Mouse (Mus musculus): ENCODE measurements around the gene Ms4a4c.
"Not testable (repeated sequence)": the region's sequence is repeated elsewhere in the genome, so short reads cannot be mapped to it uniquely, and the experiment has no call there.

Gene Ms4a4c

DNA sequence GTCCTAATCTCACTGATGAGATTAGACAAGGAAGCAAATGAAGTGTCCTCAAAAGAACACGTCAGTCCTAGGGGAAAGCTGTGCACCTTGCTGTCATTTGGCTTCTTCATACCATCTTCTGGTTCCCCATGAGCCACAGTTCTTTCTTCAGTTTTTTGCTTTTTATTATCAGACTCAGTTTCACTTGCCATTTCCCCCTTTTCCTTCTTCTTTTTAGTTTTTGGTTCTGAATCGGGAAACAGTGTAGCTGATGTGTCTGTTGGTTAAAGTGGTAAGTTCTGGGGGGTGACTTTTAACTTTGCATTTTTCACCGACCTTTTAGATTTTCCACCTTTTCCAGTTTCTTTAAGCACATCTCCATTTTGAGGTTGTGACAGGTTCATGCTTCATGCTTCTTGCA, at the start of gene Ms4a4c:
Ms4a4c (plus strand) TSS at position 244 of the 400 bp plus-strand sequence.
- no peak for DNase-seq (ENCODE audit: low read depth)

DNA sequence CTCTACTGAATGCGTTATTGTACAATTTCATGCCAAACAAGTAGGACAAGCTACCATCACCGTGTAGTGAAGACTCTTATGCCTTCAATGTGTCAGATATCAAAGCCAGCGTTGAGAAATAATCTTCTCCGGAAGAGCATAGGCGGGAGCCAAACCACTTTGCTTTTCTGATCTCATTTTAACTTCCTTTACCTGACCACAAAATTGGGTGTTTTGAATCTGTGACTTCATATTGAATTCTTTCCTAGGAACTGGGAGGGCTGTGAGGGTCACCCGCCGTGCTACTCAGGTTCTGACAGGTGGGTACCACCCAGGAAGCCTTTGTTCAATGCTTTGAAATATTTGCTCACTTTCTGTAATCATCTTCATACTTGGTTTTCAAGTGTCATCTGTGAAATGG, 48.8 kb upstream of the Ms4a4c start:
- DNase-seq (ENCODE audit: low read depth) = peak; percentile 90

DNA sequence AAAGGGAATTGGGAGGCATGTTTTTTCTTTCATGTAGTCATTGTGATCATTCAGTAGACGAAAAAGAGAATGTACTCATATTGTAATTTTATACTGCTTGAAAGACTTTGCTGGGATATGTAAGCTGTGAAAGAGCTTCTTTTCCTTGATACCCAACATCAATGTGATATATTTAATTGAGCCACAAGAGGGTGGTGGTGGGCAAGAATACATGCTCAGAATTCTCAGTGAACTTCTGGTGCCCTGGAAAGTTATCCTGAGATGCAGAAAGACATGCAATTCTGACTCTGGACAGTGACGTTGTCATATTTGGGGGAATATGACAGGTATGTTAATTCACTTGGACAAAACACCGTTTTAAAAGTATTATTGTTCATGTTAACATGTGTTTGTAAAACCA, 44.5 kb upstream of the Ms4a4c start:
- DNase-seq (ENCODE audit: low read depth) = peak; percentile 76

DNA sequence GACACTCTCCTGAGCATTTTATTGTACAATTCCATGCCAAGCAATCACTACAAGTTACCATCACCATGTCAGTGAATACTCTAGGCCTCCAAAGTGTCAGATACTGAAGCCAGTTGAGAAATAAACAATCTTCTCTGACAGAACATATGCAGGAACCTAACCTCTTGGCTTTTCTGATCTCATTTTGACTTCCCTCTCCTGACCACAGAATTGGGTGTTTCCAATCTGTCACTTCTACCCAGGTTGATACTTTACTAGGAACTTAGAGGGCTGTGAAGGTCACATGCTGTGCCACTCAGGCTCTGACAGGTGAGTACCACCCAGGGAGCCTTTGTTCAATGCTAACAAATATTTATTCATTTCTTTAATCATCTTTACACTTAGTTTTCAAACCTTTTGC, 42.6 kb upstream of the Ms4a4c start:
- DNase-seq (ENCODE audit: low read depth) = peak; percentile 88

DNA sequence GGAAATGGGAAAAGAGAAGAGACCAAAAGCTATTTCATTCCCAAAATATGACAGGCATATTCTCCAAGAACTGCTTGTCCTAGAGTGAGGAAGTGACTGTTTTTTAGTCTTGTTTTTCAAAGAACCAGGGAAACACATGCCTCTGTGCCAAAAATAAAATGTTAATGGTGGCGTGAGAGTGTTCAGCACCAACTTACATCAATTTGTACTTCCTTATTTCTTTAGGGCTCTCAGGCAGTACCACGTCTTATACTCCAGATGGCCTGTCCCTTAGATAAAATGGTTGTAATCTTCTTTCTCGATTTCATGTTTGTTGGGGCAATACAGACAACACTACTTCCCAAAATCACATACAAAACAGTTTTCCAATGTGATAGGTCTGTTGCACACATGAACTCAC, 36.3 kb upstream of the Ms4a4c start:
- DNase-seq (ENCODE audit: low read depth) = no peak

DNA sequence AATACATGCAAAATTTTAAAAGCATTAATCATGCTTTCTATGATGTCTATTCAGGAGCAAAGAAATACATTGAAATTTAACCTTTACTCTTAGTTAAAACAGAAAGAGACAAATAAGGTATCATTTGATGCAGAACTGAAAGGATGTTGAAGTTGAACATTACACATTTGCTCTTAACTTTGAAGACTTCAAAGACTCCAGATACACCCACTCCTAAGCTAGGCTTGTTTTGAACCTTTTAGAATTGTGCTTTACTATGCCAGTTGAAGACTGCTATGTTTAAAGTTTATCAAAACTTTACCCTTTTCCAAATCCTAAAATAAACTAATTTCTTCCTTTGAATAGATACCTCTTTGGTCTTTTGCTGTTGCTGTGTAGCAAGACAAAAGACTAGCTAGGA, 33.4 kb upstream of the Ms4a4c start:
- peak; percentile 44 for DNase-seq (ENCODE audit: low read depth)

DNA sequence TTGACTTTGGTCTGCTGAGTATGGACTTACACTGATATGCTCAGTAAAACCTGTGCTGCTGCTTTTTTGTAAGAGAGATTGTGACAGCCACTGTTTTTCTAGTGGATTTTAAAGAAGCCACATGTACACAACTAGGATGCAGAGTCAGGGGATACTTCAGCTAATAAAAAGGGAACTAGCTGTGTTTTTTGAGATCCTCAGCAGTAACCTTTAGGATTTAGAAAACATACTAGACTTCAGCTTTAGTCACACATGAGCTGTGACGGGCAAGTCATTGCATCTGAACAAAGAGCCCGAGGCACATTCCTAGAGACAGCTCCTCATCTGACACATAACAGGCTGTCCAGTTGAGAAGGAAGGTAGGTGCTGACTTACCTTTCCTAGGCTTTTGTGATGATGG, 29.3 kb upstream of the Ms4a4c start, which contains the start of gene Ms4a4a:
Ms4a4a (plus strand) TSS at position 251 of the 400 bp plus-strand sequence.
- no peak for DNase-seq (ENCODE audit: low read depth)

DNA sequence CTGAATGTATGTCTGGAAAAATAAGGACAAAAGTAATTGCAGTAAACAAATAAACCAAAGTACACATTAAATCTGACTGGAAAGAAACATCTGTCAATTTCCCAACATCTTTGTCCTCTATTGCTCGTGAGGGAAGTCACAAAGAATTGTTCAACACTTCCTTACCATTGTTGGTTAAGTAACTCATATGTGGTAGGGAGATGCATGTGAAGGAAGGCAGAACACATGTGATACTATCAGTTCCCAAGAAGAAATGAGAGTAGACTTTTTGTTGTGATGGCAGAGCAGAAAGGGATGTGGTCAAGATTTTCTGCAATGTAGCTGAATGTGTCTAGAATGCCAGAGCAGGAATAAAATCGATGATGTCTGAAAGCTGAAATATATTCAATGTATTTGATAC, 28.2 kb upstream of the Ms4a4c start:
- no peak for DNase-seq (ENCODE audit: low read depth)

DNA sequence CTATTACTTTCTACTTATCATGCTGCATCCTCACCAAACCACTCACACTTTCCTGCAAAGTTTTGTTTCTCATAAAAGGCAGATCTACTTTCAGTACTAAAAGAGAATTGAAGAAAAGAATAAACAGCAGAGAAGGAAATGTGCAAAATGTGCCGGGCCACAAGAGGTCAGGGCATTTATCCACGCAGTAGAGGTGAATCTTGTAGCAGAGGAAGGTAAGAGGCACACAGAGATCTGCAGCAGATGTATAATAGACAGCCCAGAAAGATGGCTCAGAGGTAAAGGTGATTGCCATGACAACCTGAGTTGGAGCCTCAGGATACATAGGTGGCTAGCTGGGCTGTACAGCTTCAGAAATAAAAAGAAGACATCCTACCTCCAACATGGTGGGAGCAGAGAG, 17.5 kb upstream of the Ms4a4c start:
- DNase-seq (ENCODE audit: low read depth) = peak; percentile 70

DNA sequence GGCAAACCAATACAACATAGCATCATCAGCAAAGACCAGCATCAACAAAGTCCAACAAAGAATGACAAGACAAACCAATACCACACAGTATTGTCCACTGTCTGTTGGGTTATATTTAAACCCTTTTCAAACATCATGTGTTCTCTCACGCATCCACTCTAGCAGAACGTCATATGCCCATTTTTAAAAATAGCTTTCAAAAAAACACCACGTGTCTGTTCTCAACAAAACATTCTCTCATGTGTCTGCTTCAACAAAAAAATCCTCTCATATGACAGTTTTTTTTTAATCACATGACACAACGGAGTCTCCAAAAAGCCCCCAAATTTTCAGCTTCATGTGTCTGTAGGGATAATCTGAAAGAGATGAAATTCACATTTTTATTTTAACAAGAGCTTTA, 16.9 kb upstream of the Ms4a4c start:
- DNase-seq (ENCODE audit: low read depth) = no peak

DNA sequence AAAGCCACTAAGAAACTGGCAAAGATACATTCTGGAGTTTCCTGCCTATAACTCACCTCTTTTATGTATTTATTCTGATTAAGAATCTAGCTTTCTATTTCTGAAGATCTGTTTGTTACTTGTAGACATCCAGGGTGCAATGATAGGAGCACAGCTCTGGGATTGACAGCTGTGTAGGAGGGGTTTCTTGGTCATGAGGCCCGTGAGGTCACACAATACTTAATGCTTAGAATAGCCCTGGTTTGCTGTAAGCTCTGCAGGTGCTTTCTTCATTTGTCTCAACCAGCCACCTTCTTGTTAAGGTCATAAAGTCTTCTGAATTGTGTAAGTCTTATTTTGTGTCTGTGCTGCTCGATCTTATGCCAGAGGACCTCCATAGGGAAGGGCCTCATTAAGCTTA, 15.6 kb upstream of the Ms4a4c start:
- no peak for DNase-seq (ENCODE audit: low read depth)

DNA sequence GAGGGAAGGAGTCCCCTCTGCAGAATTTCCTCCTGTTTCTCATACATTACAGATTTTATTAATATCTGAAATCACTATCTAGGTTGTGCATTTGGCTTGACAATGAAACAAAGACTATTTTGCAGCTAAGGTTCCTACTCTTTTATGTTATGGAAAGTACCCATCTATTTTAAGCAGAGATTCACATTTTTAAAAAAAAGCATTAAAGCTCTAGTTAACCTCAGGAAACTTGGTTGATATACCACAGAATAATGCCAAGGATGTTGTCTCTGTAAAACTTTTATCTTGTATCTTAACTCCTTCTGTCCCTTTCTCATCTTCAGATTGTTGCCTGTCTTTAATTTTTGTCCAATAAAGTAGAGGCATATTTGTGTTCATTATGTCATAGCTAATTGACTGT, 8.8 kb upstream of the Ms4a4c start:
- peak; percentile 23 for DNase-seq (ENCODE audit: low read depth)

DNA sequence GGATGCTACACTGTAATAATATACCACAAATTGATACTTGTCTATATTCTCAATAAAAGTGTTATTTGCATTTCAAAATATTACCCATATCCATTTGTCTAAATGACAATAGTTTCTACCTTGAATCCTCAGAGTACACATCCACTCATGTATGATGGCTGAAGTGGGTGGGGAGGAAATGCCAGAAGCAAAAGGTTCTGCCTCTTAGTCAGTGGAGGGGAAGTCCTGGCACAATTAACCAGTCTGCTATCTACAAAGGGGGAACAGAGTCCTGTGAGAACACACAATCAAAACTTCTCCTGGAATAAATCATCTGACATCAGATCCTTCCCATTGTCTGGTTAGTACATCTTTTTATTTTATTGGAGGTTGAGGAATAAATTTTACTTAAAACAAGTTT, 2.9 kb downstream of the Ms4a4c start:
- peak; percentile 46 for DNase-seq (ENCODE audit: low read depth)

DNA sequence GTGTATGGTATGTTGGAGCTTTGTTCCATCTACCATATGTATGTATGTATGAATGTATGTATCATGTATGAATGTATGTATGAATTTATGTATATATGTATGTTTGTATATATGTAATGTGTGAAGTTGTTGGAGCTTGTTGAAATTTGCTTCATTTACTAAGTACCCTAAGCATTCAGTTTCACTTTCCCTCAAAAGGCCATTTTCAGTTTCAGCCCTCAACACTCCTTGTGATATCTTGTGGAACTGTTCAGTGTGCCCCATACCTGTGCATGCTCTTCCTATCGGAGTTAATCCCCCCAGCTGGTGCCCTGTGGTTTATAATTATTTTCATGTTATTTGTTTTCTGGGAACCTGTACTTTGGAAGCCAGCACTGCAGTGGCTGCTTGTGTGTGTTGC, 4.0 kb downstream of the Ms4a4c start:
- peak; percentile 72 for DNase-seq (ENCODE audit: low read depth)

DNA sequence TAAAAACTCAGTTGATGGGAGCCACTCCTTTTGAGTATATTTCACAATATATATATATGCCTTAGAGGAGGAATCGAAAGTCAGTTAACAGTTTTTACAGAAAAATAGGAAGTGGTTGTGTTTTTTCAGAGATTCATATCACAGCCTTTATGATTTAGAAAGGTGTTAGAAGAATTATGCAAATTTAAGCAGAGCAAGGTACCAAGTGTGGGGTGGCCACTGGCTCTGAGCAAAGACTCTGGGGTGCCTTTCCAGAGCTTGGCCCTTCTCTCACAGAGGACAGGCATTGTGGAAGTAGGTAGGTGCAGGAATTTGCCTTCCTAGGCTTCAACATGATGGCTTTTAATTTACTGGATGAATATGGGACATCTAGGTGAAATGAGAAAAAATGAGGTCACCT, 7.1 kb downstream of the Ms4a4c start:
- peak; percentile 73 for DNase-seq (ENCODE audit: low read depth)

DNA sequence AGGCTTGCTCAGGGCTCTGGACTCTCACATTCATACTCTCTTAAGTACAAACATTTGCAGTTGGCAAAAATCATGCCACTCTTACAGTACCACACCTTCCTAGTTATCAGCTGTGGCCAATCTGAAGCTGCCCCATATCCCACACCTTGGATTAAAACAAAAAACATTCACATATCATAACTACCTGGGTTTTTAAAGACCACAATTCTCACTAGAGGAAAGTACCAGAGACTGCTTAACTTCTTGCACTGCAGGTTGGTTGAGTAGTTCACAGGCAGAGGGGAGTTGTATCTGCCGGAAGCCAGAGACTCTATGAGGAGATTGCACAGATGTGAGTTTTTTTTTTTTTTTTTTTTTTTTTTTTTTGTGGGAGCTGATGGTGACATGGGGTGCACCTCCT, 9.5 kb downstream of the Ms4a4c start:
- DNase-seq (ENCODE audit: low read depth) = peak; percentile 59

DNA sequence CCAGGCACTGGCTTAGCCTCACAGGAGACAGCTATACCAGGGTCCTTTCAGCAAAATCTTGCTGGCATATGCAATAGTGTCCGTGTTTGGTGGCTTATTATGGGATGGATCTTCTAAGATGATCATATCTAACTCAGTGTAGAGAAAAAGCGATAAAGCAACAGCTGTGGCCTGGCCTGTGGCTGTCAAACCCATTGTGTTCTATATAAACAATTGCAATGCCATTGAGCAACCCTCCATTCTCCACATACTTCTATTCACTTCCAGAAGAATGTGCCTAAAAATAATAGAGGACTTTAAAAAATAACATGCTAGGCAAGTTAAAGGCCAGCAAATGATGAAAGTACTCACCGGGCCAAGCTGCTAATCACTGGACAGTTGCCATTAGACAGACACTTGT, 11.0 kb downstream of the Ms4a4c start:
- no peak for DNase-seq (ENCODE audit: low read depth)

DNA sequence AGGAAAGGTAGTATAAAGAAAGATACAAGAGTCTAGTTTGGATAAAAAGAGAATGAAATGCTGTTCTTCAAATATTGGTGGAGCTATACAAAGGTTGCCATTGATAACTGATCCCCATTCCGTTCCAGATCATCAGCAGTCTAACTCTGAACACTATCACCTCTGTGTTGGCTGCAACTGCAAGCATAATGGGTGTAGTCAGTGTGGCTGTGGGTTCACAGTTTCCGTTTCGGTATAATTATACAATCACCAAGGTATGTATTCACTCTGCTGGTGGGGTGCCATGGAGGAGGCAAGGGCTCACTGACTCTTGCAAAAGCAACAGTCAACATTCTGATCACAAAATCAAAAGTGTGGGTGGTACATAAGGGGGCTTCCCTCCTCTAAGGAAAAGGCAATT, 14.3 kb downstream of the Ms4a4c start:
- peak; percentile 52 for DNase-seq (ENCODE audit: low read depth)

DNA sequence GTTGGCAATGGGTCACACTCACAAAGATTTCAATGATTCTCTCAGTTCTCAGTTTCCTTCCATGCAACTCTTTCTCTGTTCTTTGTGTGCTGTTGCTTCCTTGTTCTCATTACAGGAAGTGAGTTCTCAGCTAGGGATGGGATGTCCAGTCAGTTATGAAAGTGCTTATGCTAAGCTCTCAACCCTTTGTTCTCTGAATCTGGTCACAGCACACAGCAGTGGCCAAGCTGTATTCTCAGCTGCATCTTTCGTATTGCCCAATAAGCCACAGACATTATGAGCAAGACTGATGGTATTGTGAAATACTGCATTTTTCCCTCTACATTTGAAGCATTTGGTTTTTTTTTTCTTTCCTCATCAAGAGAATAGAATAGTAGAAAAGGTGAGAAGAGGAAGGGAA, 26.6 kb downstream of the Ms4a4c start:
- DNase-seq (ENCODE audit: low read depth) = not testable (repeated sequence)

DNA sequence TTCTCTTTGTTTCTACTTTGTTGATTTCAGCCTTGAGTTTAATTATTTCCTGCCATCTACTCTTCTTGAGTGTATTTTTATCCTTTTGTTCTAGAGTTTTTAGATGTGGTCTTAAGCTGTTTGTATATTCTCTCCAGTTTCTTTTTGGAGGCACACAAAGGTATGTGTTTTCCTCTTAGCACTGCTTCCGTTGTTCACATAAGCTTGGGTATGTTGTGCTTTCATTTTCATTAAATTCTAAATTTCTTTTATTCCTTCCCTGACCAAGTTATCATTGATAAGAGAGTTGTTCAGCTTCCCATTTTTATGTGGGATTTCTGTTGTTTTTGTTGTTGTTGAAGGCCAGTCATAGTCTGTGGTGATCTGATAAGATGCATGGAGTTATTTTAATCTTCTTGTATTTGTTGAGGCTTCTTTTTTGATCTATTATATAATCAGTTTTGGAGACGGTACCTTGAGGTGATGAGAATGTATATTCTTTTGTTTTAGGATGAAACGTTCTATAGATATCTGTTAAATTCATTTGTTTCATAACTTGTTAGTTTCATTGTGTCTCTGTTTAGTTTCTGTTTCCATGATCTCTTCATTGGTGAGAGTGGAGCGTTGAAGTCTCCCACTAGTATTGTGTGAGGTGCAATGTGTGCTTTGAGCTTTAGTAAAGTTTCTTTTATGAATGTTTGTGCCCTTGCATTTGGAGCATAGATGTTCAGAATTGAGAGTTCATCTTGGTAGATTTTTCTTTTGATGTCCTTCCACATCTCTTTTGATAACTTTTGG, 30.7 kb downstream of the Ms4a4c start:
- DNase-seq (ENCODE audit: low read depth) = peak; percentile 73

DNA sequence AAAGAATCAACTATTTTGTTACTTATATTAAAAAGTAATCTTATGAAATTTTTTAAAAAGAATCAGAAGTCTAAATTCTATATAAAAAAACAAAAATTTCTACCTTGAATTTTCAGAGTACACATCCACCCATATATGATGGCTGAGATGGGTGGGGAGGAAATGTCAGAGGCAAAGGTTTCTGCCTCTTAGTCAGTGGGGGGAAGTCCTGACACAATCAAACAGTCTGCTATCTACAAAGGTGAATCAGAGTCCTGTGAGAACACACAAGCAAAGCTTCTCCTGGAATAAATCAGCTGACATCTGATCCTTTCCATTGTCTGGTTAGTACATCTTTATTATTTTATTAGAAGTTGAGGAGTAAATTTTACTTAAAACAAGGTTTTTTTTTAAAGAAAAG, 38.8 kb downstream of the Ms4a4c start, which contains the start of gene Ms4a4b:
Ms4a4b (plus strand) TSS at position 216 of the 400 bp plus-strand sequence.
- peak; percentile 80 for DNase-seq (ENCODE audit: low read depth)

DNA sequence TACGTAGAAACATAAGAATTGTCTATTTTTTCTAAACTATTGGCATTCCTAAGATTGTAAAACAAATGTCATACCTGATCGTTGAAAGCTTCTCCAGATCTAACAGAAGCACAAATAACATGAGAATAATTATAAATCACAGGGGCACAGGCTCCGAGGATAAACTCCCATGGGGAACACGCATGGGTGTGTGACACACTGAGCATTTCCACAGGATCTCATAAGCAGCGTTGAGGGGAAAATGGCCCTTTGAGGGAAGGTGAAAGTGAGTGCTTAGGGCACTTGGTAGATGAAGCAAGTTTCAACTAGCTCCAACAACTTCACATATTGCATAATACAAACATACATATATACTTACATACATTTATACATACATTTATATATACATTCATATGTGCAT, 39.4 kb downstream of the Ms4a4c start:
- DNase-seq (ENCODE audit: low read depth) = peak; percentile 58

DNA sequence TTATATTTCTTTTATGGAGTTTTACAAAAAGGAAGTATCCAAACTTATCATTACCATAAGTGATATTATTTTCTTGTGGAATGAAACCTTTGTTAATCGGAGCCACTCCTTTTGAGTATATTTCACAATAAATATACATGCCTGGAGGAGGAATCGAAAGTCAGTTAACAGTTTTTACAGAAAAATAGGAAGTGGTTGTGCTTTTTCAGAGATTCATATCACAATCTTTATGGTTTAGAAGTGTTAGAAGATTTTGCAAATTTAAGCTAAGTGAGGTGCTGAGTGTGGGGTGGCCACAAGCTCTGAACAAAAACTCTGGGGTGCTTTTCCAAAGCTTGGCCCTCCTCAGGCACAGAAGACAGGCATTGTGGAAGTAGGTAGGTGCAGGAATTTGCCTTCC, 42.7 kb downstream of the Ms4a4c start:
- DNase-seq (ENCODE audit: low read depth) = peak; percentile 73

DNA sequence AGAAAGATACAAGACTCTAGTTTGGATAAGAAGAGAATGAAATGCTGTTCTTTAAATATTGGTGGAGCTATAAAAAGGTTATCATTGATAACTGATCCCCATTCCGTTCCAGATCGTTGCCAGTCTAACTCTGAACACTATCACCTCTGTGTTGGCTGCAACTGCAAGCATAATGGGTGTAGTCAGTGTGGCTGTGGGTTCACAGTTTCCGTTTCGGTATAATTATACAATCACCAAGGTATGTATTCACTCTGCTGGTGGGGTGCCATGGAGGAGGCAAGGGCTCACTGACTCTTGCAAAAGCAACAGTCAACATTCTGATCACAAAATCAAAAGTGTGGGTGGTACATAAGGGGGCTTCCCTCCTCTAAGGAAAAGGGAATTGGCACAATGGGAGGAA, 54.5 kb downstream of the Ms4a4c start:
- DNase-seq (ENCODE audit: low read depth) = not testable (repeated sequence)

Data from induced T-regulatory cell, adult 2 months (primary cell).